Mouse (Mus musculus) kidney, postnatal 0 days (tissue): ENCODE results near the gene Tsc22d4. TPM values are rescaled to one million over a fixed set of nuclear protein-coding genes. Genes with fewer than 3 reads are reported as not detected.
A peak's percentile ranks its signal among the peaks of the same experiment; 100 is the strongest.

Source experiments
- ATAC-seq: fragments of 200-750 bp; cut with Nextera tagmentation; replicated peaks from 2 replicates; pipeline ENCODE4 v1.8.0; 2017; ENCODE audit warnings: low read depth, moderate number of reproducible peaks, moderate TSS enrichment, moderate library complexity; ENCODE audit not compliant: low FRiP score
- DNase-seq: peaks from one replicate; pipeline ENCODE4 v3.0.0-alpha.2; 2016; ENCODE audit warnings: low spot score
- H3K27ac ChIP-seq: fragments of 300-500 bp; sonication (generic); 2 replicates; pipeline ENCODE4 v1.5.1; 2014; ENCODE audit warnings: mild to moderate bottlenecking
- H3K27me3 ChIP-seq: fragments of 300-500 bp; sonication (generic); 2 replicates; pipeline ENCODE4 v1.6.1; 2014; ENCODE audit warnings: low read length, mixed read lengths; ENCODE audit not compliant: insufficient read depth
- H3K36me3 ChIP-seq: fragments of 300-500 bp; sonication (generic); 2 replicates; pipeline ENCODE4 v1.6.1; 2014; ENCODE audit warnings: low read length, mixed read lengths; ENCODE audit not compliant: insufficient read depth
- H3K4me1 ChIP-seq: fragments of 300-500 bp; sonication (generic); replicated peaks from 2 replicates; pipeline ENCODE4 v1.6.1; 2014; ENCODE audit warnings: antibody characterized with exemption, low read length, mixed read lengths; ENCODE audit not compliant: insufficient read depth
- H3K4me2 ChIP-seq: fragments of 300-500 bp; sonication (generic); 2 replicates; pipeline ENCODE4 v1.6.1; 2014; ENCODE audit warnings: mild to moderate bottlenecking, low read length, moderate library complexity, mixed read lengths
- H3K4me3 ChIP-seq: fragments of 300-500 bp; sonication (generic); replicated peaks from 2 replicates; pipeline ENCODE4 v1.5.1; 2014; ENCODE audit warnings: low read depth, low read length
- H3K9ac ChIP-seq: fragments of 300-500 bp; sonication (generic); 2 replicates; pipeline ENCODE4 v1.6.1; 2014; ENCODE audit warnings: low read depth, low read length
- H3K9me3 ChIP-seq: fragments of 300-500 bp; sonication (generic); replicated peaks from 2 replicates; pipeline ENCODE4 v1.6.1; 2016; ENCODE audit warnings: low read length, inconsistent platforms, mixed read lengths
- CTCF ChIP-seq: IDR thresholded peaks from 2 replicates; pipeline ENCODE4 v1.5.1; 2016; ENCODE audit warnings: antibody characterized with exemption, low read depth, mild to moderate bottlenecking, moderate library complexity
- WGBS: fragments of 180-500 bp; shearing (Covaris S2); extraction: QIAGEN DNeasy Blood & Tissue Kit; methylation state at CpG from one replicate; pipeline ENCODE4 v1.1.7; 2014; 5-methylcytosine and 5-hydroxymethylcytosine counted together
- polyA plus RNA-seq: library from polyadenylated mRNA; unstranded; fragments of >200 nt; fragmentation: Nextera tagmentation; extraction: Ambion mirVana; gene quantifications from 2 replicates; pipeline ENCODE4 v1.2.1, GENCODE M21; 2015

Gene Tsc22d4
- polyA plus RNA-seq, 1 experiment from 2014 or later: 110 TPM

- no peak for ATAC-seq
- 69% methylated on average over 6 of the region's 6 CpGs for WGBS
- TF ChIP-seq CTCF: peak; percentile 15; the same call in 1 of the 2 replicates
These were observed 18.8 kb upstream of the Tsc22d4 start for GRCm38 (mm10) chr5:137726767-137727166.

GRCm38 (mm10) chr5:137733638-137734288 is 11.8 kb upstream of the Tsc22d4 start:
- no peak overlapping the region for H3K9ac ChIP-seq
- no peak overlapping the region for H3K4me3 ChIP-seq
- no peak for ATAC-seq
- H3K9me3 ChIP-seq: no peaks in the 10 kb centered on the region
- H3K4me1 ChIP-seq: no peaks in the 10 kb centered on the region
- WGBS: 89% methylated on average over 12 of the region's 12 CpGs
- no peak for TF ChIP-seq CTCF
- no peak for DNase-seq
- no peak overlapping the region for H3K27ac ChIP-seq
- H3K27me3 ChIP-seq: no peaks in the 10 kb centered on the region
- H3K4me2 ChIP-seq: no peak overlapping the region
- no peaks in the 10 kb centered on the region for H3K36me3 ChIP-seq

More at GRCm38 (mm10) chr5:137726767-137727166, 18.8 kb upstream of the Tsc22d4 start:
- Histone ChIP-seq H3K9me3 (no peaks in the 10 kb centered on the region), H3K4me2 (no peak overlapping the region), H3K27me3 (peaks cover 5% of the 10 kb centered on the region; the same call in 1 of the 2 replicates), H3K9ac (no peak overlapping the region), H3K4me1 (no peaks in the 10 kb centered on the region), H3K36me3 (no peaks in the 10 kb centered on the region), H3K4me3 (no peak overlapping the region), H3K27ac (no peak overlapping the region)
- DNase-seq: no peak

GRCm38 (mm10) chr5:137734289-137735061 is 11.1 kb upstream of the Tsc22d4 start:
- no peak for ATAC-seq
- Histone ChIP-seq H3K9ac (no peak overlapping the region), H3K27me3 (no peaks in the 10 kb centered on the region), H3K4me1 (no peaks in the 10 kb centered on the region), H3K9me3 (no peaks in the 10 kb centered on the region), H3K27ac (no peak overlapping the region), H3K4me2 (no peak overlapping the region), H3K36me3 (no peaks in the 10 kb centered on the region), H3K4me3 (no peak overlapping the region)
- 70% methylated on average over 6 of the region's 6 CpGs for WGBS
- no peak for TF ChIP-seq CTCF
- no peak for DNase-seq

GRCm38 (mm10) chr5:137737400-137737940 is 8.1 kb upstream of the Tsc22d4 start:
- H3K4me3 ChIP-seq: no peak overlapping the region
- ATAC-seq (no peak), DNase-seq (peak; percentile 16)
- H3K4me1 ChIP-seq: peaks cover 7% of the 10 kb centered on the region; the same call in 1 of the 2 replicates
- H3K9me3 ChIP-seq: no peaks in the 10 kb centered on the region
- H3K27ac ChIP-seq: no peak overlapping the region
- TF ChIP-seq CTCF: no peak
- no peak overlapping the region for H3K9ac ChIP-seq
- no peaks in the 10 kb centered on the region for H3K36me3 ChIP-seq
- no peaks in the 10 kb centered on the region for H3K27me3 ChIP-seq
- WGBS: 76% methylated on average over 6 of the region's 6 CpGs
- no peak overlapping the region for H3K4me2 ChIP-seq

- DNase-seq (peak; percentile 42), ATAC-seq (no peak)
- Histone ChIP-seq H3K9ac (no peak overlapping the region), H3K36me3 (no peaks in the 10 kb centered on the region), H3K27ac (no peak overlapping the region), H3K27me3 (no peaks in the 10 kb centered on the region), H3K4me1 (peaks cover 7% of the 10 kb centered on the region; the same call in 1 of the 2 replicates), H3K9me3 (no peaks in the 10 kb centered on the region), H3K4me2 (no peak overlapping the region), H3K4me3 (no peak overlapping the region)
- 49% methylated on average over 5 of the region's 5 CpGs for whole genome bisulfite sequencing
- TF ChIP-seq CTCF: peak; percentile 50; the same call in 1 of the 2 replicates
These were observed 7.0 kb upstream of the Tsc22d4 start for GRCm38 (mm10) chr5:137738516-137738915.

- Histone ChIP-seq H3K9me3 (no peaks in the 10 kb centered on the region), H3K27ac (no peak overlapping the region), H3K9ac (0 out of 2 replicates have a peak overlapping the region, but pooled peaks have one; percentile 24), H3K4me3 (no peak overlapping the region), H3K36me3 (no peaks in the 10 kb centered on the region), H3K27me3 (no peaks in the 10 kb centered on the region), H3K4me2 (no peak overlapping the region), H3K4me1 (peaks cover 7% of the 10 kb centered on the region; the same call in 1 of the 2 replicates)
- ATAC-seq (no peak), DNase-seq (no peak)
- no peak for TF ChIP-seq CTCF
- 73% methylated on average over 9 of the region's 9 CpGs for WGBS
These were observed 6.1 kb upstream of the Tsc22d4 start for GRCm38 (mm10) chr5:137739471-137739870.
